Mouse (Mus musculus) CD4-positive, CD25-positive, alpha-beta regulatory T cell, adult 4 months (primary cell): ENCODE data around the gene Slc16a3. TPM values are rescaled to one million over a fixed set of nuclear protein-coding genes. Genes with fewer than 3 reads are reported as not detected.

Experiments
- ATAC-seq: one replicate; pipeline ENCODE4 v1.8.0; 2017
- polyA plus RNA-seq, 2 experiments: library from polyadenylated mRNA; unstranded; fragments of 100-300 nt; shearing (Covaris generic); gene quantifications; one replicate each; pipeline ENCODE4 v1.2.1; 2017

Slc16a3 gene
- polyA plus RNA-seq, 2 experiments from 2014 or later, result 3.5 to 5.3 TPM

GRCm38 (mm10) chr11:120979711-120980426 is 31.6 kb downstream of the Slc16a3 start:
- no peak for ATAC-seq

- no peak for ATAC-seq
Measured at GRCm38 (mm10) chr11:120980427-120981035, 32.3 kb downstream of the Slc16a3 start.

GRCm38 (mm10) chr11:120981661-120982060 is 33.4 kb downstream of the Slc16a3 start:
- no peak for ATAC-seq

GRCm38 (mm10) chr11:120982459-120982858 is 34.2 kb downstream of the Slc16a3 start:
- ATAC-seq, result no peak

GRCm38 (mm10) chr11:120984448-120985330 is 36.4 kb downstream of the Slc16a3 start:
- ATAC-seq, result no peak

- no peak for ATAC-seq
Measured at GRCm38 (mm10) chr11:120987608-120988007, 39.3 kb downstream of the Slc16a3 start.

- no peak for ATAC-seq
Measured at GRCm38 (mm10) chr11:120988410-120988809, 40.1 kb downstream of the Slc16a3 start.

- no peak for ATAC-seq
Measured at GRCm38 (mm10) chr11:120989523-120989922, 41.2 kb downstream of the Slc16a3 start.

- ATAC-seq, result peak; percentile 25
Measured at GRCm38 (mm10) chr11:120990126-120990781, 42.0 kb downstream of the Slc16a3 start.

- peak; percentile 83 for ATAC-seq
Measured at GRCm38 (mm10) chr11:120990951-120991526, 42.8 kb downstream of the Slc16a3 start, which contains the start of gene Csnk1d. Csnk1d (minus strand) TSS chr11:120991330.

GRCm38 (mm10) chr11:120991791-120992190 is 43.5 kb downstream of the Slc16a3 start:
- ATAC-seq, result no peak

- ATAC-seq, result no peak
Measured at GRCm38 (mm10) chr11:120993080-120993479, 44.8 kb downstream of the Slc16a3 start.

GRCm38 (mm10) chr11:120993586-120993985 is 45.3 kb downstream of the Slc16a3 start:
- no peak for ATAC-seq

- no peak for ATAC-seq
Measured at GRCm38 (mm10) chr11:120994741-120995140, 46.5 kb downstream of the Slc16a3 start.

- no peak for ATAC-seq
Measured at GRCm38 (mm10) chr11:121001966-121002365, 53.7 kb downstream of the Slc16a3 start.

- ATAC-seq, result no peak
Measured at GRCm38 (mm10) chr11:121004281-121004680, 56.0 kb downstream of the Slc16a3 start.

GRCm38 (mm10) chr11:121006184-121006583 is 57.9 kb downstream of the Slc16a3 start:
- no peak for ATAC-seq

- ATAC-seq, result no peak
Measured at GRCm38 (mm10) chr11:121010044-121010755, 61.9 kb downstream of the Slc16a3 start.
